17 mouse cellular contexts compared by ENCODE assay signal in genomic region chr5:33654424-33654823, GRCm38 (mm10). TPM values are rescaled to one million over a fixed set of nuclear protein-coding genes. Genes with fewer than 3 reads are reported as not detected.
DNase-seq lines count a peak whose midpoint lies in the region; ATAC-seq lines count a peak whose summit lies in the region.
"Had no signal": no experiment of that assay in that cellular context is flagged by ENCODE, and none has a peak within 500 bp of the region (broad histone marks: within the 10 kb centered on the region; RNA-seq: fewer than 3 reads in every experiment).

No protein-coding gene starts in this region.

- H3K4me1 ChIP-seq in limb, embryonic 13.5 days, result peaks cover 50% of the 10 kb centered on the region
- H3K4me1 ChIP-seq in limb, embryonic 10.5 days, result peaks cover 48% of the 10 kb centered on the region

- H3K4me3 ChIP-seq in limb, embryonic 13.5 days, result no peak overlapping the region
- H3K4me3 ChIP-seq in limb, embryonic 10.5 days, result no peak overlapping the region
- H3K4me3 ChIP-seq: embryonic facial prominence, embryonic 12.5 days; heart, embryonic 15.5 days had no signal

- DNase-seq in adrenal gland, adult (ENCODE audit: inconsistent age in 2 of 2, low spot score in 1 of 2), result peak; percentile 32 to 41
- DNase-seq in adrenal gland, postnatal 14 days, result no peak
- DNase-seq in gastrocnemius, postnatal 14 days, result peak; percentile 12
- DNase-seq in gastrocnemius, adult 18-20 months (ENCODE audit: low spot score), result no peak
- no peak for DNase-seq in limb, embryonic 10.5 days (ENCODE audit: low spot score)
- DNase-seq in testis, postnatal 14 days (ENCODE audit: low spot score), result peak; percentile 25
- DNase-seq in testis, postnatal 10 days (ENCODE audit: low spot score), result no peak
- DNase-seq: adrenal gland, postnatal 10 days; kidney, adult 11 months; right cerebral cortex, postnatal 25 days had no signal

- intact Hi-C loops in gastrocnemius, postnatal 14 days (cut with DNase I; ENCODE audit: low total_unique reads), result no loop called here

- no peak overlapping the region for H3K27ac ChIP-seq in limb, embryonic 13.5 days
- H3K27ac ChIP-seq in limb, embryonic 10.5 days, result no peak overlapping the region
- H3K27ac ChIP-seq: embryonic facial prominence, embryonic 12.5 days; forebrain, embryonic 13.5 days; heart, embryonic 15.5 days had no signal

- peaks cover 32% of the 10 kb centered on the region for H3K36me3 ChIP-seq in limb, embryonic 13.5 days
- peaks cover 40% of the 10 kb centered on the region for H3K36me3 ChIP-seq in limb, embryonic 10.5 days

- 91% methylated on average over 13 of the region's 13 CpGs for WGBS in limb, embryonic 13.5 days
- 94% methylated on average over 13 of the region's 13 CpGs for WGBS in limb, embryonic 10.5 days

- no peaks in the 10 kb centered on the region for H3K9me3 ChIP-seq in limb, embryonic 13.5 days
- H3K9me3 ChIP-seq in limb, embryonic 10.5 days (replicated peaks), result no peaks in the 10 kb centered on the region
- H3K9me3 ChIP-seq: embryonic facial prominence, embryonic 12.5 days; forebrain, embryonic 13.5 days; heart, embryonic 15.5 days had no signal

- no peaks in the 10 kb centered on the region for H3K27me3 ChIP-seq in limb, embryonic 13.5 days
- no peaks in the 10 kb centered on the region for H3K27me3 ChIP-seq in limb, embryonic 10.5 days (ENCODE audit: low read depth, poor library complexity, severe bottlenecking)
- H3K27me3 ChIP-seq: embryonic facial prominence, embryonic 12.5 days; forebrain, embryonic 13.5 days; heart, embryonic 15.5 days; Patski had no signal

- no peak for ATAC-seq in limb, embryonic 13.5 days (ENCODE audit: low FRiP score, low read depth)
- ATAC-seq: forebrain, embryonic 13.5 days; lung, postnatal 0 days; Patski had no signal

- H3K4me2 ChIP-seq in limb, embryonic 13.5 days (replicated peaks), result no peak overlapping the region
- H3K4me2 ChIP-seq: embryonic facial prominence, embryonic 12.5 days; forebrain, embryonic 13.5 days; heart, embryonic 15.5 days had no signal

- peak overlapping the region; percentile 26; the same call in 1 of the 2 replicates for H3K9ac ChIP-seq in limb, embryonic 13.5 days
- H3K9ac ChIP-seq: embryonic facial prominence, embryonic 12.5 days; heart, embryonic 15.5 days had no signal

RNA-seq across cellular contexts. Expression of gene Slbp, which starts 2.0 kb away (rescaled TPM):
- 53.5 and 61.1 TPM in 2 replicates for total RNA-seq in adrenal gland, postnatal 14 days (2021)
- total RNA-seq in gastrocnemius, postnatal 14 days (2021), result 10 to 100 TPM; 11.8 to 13.0 TPM
- total RNA-seq in gastrocnemius, adult 18-20 months (2021), result 1 to 10 TPM; 5.7 to 8.1 TPM
- 252 and 254 TPM in 2 replicates for polyA plus RNA-seq in limb, embryonic 13.5 days (2015; fragmentation: Nextera tagmentation; extraction: Ambion mirVana)
- polyA plus RNA-seq in limb, embryonic 10.5 days (2016; fragmentation: Nextera tagmentation; extraction: Ambion mirVana), result 340 and 345 TPM in 2 replicates

RNA-seq across cellular contexts. Expression of gene Tacc3, which starts 3.5 kb away (rescaled TPM):
- total RNA-seq in adrenal gland, postnatal 14 days (2021), result 16.8 and 23.8 TPM in 2 replicates
- 1 to 10 TPM; 6.4 to 6.8 TPM for total RNA-seq in gastrocnemius, postnatal 14 days (2021)
- 1 to 10 TPM; 1.3 to 1.7 TPM for total RNA-seq in gastrocnemius, adult 18-20 months (2021)
- polyA plus RNA-seq in limb, embryonic 13.5 days (2015; fragmentation: Nextera tagmentation; extraction: Ambion mirVana), result 196 and 197 TPM in 2 replicates
- polyA plus RNA-seq in limb, embryonic 10.5 days (2016; fragmentation: Nextera tagmentation; extraction: Ambion mirVana), result 323 and 325 TPM in 2 replicates

RNA-seq across cellular contexts. Expression of gene Tmem129, which starts 3.8 kb away (rescaled TPM):
- total RNA-seq in adrenal gland, postnatal 14 days (2021), result 20.0 and 25.1 TPM in 2 replicates
- 10 to 100 TPM; 10.5 to 10.9 TPM for total RNA-seq in gastrocnemius, postnatal 14 days (2021)
- total RNA-seq in gastrocnemius, adult 18-20 months (2021), result 1 to 10 TPM; 8.4 TPM
- polyA plus RNA-seq in limb, embryonic 13.5 days (2015; fragmentation: Nextera tagmentation; extraction: Ambion mirVana), result 45.2 and 46.0 TPM in 2 replicates
- 40.5 and 47.2 TPM in 2 replicates for polyA plus RNA-seq in limb, embryonic 10.5 days (2016; fragmentation: Nextera tagmentation; extraction: Ambion mirVana)

RNA-seq across cellular contexts. Expression of gene Gm9903, which starts 24.7 kb away (rescaled TPM):
- 0.44 and 0.49 TPM in 2 replicates for total RNA-seq in adrenal gland, postnatal 14 days (2021)
- 1 to 10 TPM in 1 of 2 experiments, under 1 TPM in 1; 0.62 to 1.0 TPM for total RNA-seq in gastrocnemius, postnatal 14 days (2021)
- under 1 TPM; 0.34 to 0.38 TPM for total RNA-seq in gastrocnemius, adult 18-20 months (2021)
- 0.56 and 0.66 TPM in 2 replicates for polyA plus RNA-seq in limb, embryonic 13.5 days (2015; fragmentation: Nextera tagmentation; extraction: Ambion mirVana)
- polyA plus RNA-seq in limb, embryonic 10.5 days (2016; fragmentation: Nextera tagmentation; extraction: Ambion mirVana), result 0.30 and 0.91 TPM in 2 replicates
- polyA plus RNA-seq: erythroblast, embryonic 14.5 days had no signal

RNA-seq across cellular contexts. Expression of gene Fam53a, which starts 25.0 kb away (rescaled TPM):
- total RNA-seq in adrenal gland, postnatal 14 days (2021), result 26.8 and 27.6 TPM in 2 replicates
- total RNA-seq in gastrocnemius, postnatal 14 days (2021), result 10 to 100 TPM; 52.5 to 57.0 TPM
- total RNA-seq in gastrocnemius, adult 18-20 months (2021), result 10 to 100 TPM; 57.4 to 66.2 TPM
- 69.6 and 80.0 TPM in 2 replicates for polyA plus RNA-seq in limb, embryonic 13.5 days (2015; fragmentation: Nextera tagmentation; extraction: Ambion mirVana)
- 78.8 and 81.4 TPM in 2 replicates for polyA plus RNA-seq in limb, embryonic 10.5 days (2016; fragmentation: Nextera tagmentation; extraction: Ambion mirVana)

Comparison
In these comparisons a context has a peak if more than half of its experiments do, and no peak if none do; other contexts are left out.
1. DNase-seq: peak in adrenal gland, adult (2 of 2), gastrocnemius, postnatal 14 days (single experiment) and testis, postnatal 14 days (single experiment); none in adrenal gland, postnatal 14 days (single experiment), gastrocnemius, adult 18-20 months (single experiment), limb, embryonic 10.5 days (single experiment) and testis, postnatal 10 days (single experiment).